Mouse (Mus musculus) CD4-positive helper T cell, adult 2 months (primary cell): ENCODE results near the gene Hdac7.
"Not testable (repeated sequence)": the region's sequence is repeated elsewhere in the genome, so short reads cannot be mapped to it uniquely, and the experiment has no call there.

Experiments used
- DNase-seq: peaks from one replicate; pipeline ENCODE4 v3.0.0-alpha.2; 2012; ENCODE audit warnings: low read depth, missing footprints, low spot score

The Hdac7 gene

DNA sequence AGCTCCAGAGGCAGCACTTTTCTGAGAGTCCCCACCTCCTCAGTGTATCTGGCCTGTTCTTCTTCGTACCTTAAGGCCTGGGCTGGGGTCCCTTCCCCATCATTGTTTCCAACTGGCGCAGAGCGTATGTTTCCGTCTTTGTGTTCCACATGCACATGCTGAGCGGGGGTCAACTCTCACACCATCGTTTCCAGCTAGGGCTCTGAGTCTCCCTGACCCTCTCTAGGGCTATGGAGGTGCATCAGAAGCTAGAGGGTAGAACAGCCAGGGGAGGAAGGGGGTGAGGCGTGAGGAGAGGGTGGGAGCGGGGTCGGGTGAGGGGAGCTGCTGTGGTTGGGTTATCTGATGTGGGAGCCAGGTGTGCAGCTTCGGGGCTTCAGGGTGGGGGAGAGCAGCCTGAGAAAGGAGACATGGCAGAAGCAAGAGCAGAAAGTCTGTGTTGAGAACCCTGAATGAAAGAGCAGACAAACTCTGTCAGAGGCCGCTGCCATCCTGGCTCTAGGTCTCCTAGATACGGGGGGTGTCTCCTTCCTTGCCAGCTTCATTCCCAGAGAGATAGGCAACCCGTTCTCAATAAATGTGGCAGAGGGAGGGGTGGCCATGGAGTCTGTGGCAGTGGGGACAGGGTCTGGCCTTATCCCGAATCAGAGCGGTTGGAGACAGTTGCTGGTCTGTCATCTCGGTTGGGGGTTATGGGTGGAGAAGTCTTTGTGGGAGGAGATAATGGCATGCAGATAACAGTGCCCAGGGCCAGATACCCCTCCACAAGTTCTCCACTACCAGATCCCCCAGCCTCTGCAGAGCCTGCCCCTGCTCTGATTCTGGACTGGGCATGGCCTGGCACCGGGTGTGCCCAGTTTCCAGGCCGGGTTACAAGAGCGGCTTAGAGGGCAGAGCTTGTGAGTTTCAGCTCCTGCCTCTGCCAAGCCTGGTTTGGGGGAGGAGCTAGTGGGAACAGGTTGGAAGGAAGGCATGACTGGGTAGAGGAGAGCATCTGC lies at the start of gene Hdac7:
Hdac7 (minus strand) TSS at position 466 of the 998 bp plus-strand sequence.
- DNase-seq = no peak

DNA sequence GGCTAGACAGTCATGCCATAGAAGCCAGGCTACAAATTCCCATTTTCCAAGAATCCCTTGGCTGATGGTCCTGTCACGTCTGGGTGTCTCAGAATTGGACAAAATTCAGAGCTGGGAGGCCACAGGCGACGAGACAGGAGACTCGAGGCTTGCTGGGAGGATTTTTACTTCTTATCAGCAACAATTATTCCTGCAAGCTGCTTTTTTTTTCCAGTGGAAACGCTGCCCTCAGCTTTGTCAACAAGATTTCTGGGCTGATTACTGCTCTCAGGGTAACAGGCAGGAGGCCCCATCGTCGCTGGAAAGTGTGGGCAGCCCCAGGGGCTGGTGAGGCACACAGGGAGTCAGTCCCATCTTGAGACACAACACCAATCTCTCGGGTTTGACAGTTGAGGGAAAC lies 48.2 kb upstream of the Hdac7 start:
- peak; percentile 54 for DNase-seq

DNA sequence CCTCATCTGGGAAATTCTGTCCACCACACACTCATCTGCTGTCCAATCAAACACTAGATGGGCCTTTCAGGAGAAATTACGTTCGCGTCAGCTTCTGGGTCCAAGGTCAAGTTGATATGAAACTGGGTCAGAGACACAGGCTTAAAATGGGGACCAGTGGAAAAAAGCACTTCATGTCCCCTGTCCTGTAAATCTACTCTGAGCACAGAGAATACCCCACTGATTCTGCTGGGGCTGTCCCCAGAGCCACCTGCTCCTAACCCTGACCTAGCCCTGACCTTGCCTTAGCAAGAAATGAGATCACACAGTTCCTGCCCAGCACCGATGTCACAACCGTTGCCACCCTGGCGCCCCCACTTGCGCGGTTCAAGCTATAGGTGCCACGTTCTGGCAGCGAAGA lies 46.1 kb upstream of the Hdac7 start:
- DNase-seq = no peak

DNA sequence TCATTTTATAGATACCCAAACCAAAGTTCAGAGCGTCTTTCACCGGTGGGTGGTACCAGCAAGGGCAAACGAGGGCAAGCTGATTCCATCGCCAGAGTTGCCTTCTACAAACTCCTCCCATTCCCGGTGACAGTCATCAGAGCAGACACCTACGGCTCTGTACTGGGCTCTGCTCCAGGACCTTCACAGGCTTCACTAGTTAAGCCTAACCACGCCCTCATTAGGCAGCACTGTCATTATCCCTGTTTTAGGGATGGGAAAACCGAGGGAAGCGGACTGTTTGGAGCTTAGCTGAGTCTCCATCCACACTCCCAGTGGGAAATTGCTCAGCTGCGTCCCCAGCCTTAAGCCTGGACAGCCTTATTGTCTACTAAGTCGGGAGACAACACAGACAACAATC lies 45.7 kb upstream of the Hdac7 start:
- no peak for DNase-seq

DNA sequence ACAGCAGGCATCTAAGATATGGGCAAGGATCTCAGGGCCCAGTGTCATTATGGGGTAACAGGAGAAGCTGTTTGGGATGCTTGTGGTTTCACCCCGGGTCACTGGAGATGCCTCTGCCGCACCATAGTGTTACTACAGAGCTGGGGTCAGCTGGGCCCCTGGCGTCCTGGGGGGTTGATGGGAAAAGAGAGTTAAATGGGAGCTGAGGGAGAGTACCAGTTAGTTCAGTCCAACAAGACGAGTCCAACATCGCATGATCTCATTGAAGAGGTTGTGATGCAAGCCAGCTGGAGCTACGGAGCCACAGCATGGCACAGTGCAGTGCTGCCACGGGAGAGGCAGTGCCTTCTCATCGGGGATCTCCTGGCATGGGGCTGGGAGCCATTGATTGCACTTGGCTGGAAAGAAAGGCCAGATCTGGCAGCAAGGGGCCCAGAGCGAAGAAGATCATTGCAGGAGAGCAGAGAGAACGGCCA lies 43.3 kb upstream of the Hdac7 start:
- no peak for DNase-seq

DNA sequence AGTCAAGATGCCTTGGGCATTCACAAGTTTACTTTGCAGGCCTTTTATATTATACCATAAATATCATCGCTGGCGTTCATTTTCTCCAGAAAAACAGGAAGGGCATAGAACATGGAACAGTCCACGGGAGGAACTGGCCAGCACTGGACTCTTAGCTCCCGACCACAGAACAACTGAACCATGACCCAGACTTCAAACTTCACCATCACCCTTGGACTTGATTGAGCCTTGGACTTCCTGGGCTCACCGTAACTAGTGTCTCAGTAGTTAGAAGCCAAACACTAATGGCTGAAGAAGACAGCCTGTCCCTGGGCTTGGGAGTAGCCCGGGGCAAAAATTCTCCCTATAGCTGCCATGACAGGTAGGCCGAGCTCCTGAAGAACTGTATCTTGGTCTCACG lies 37.1 kb upstream of the Hdac7 start:
- no peak for DNase-seq

DNA sequence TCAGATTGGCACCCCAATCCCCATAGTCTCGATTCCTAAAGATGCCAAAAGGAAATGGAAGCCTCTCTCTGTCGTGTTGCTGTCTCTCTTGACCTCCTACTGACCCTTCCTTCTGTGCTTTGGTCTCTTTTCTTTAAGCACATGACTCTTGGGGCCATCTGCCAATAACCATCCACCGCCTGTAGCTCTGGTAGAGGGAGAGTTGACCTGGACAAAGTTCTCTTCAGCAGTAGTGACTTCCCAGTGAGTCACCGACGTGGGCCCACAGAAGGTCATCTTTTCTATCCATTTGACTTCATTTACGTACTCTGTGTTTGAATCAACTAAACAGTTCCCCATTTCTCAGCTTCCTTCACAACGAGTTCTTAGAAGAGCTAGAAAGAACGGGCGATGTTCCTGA lies 36.1 kb upstream of the Hdac7 start:
- DNase-seq = no peak

DNA sequence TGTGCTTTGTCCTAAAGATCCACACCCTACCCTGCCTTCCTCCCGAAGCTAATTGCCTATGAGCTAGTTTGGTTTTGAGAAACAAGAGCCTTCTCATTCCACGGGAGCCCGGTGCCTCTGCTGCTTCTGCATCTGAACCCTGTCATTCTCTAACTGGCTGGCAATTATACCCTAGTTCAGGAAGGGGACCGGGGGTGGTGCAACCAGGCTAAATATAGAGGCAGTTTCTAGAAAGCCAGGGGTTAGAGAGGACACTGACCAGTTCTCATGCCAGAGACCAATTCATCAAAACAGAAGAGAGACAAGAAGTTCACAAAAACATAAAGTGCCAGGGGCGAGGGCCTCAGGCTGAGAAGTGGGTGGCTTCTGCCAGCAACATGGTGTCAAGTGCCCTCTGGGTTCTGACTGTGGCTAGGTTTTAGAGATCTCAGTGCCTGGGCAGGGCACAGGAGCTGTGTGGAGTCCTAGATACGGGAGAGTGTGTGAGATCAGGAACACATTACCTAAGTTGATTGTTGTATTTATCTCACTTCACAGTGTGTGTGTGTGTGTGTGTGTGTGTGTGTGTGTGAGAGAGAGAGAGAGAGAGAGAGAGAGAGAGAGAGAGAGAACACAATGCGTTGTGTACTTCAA lies 34.5 kb upstream of the Hdac7 start:
- DNase-seq = no peak

DNA sequence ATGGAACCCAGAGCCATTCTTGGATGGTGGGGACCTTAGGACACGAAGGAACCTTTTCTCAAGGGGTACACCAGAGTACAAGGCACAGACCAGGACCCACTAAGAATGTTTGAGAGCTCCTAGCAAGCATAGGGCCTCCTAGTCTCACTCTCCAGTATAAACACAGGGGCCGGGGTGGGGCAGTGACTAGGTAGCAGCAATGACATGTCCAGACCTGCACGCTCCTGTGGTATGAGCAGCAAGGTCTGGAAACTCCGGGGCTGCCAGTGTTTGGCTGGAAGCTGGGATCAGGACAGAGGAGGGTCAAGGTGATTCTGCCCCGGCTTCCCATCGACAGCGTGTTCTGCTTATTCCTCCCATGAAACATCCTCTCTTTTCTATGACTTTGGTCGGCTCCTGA lies 31.5 kb upstream of the Hdac7 start:
- no peak for DNase-seq

DNA sequence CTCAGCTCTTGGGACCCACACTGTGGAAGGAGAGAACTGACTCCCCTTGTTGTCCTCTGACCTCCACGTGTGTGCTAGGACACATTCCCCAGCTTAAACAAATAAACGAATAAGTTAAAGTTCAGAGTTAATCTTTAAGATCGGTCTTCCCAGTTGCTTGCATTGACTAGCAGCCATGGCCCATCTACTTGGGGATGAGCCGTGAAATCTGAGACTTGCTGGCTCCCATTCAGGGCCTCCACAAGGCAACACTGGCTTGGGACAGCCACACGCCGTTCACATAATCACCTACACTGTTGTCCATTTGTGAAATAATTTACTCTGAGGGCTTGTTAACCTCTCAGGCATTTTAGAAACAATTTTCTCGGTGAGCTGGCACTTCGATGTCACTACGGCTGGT lies 29.4 kb upstream of the Hdac7 start:
- no peak for DNase-seq

DNA sequence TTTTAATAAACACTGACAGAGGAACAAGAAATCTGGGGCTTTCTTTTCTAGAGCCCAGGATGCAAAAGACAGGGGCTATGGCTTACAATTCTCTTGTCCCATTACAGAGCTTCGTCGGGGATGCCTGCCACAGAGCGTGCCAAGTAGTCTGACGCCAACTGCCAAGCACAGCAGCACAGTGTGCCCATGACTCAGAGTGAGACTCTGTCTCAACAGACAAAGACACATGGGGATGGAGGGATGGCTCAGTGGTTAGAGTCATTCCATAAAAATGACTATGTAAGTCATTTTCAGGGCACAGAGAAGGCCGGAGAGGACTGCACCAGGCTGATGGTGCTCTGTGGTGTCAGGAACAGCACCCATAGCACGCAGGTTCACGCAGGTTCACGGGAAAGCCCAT lies 27.9 kb upstream of the Hdac7 start:
- no peak for DNase-seq

DNA sequence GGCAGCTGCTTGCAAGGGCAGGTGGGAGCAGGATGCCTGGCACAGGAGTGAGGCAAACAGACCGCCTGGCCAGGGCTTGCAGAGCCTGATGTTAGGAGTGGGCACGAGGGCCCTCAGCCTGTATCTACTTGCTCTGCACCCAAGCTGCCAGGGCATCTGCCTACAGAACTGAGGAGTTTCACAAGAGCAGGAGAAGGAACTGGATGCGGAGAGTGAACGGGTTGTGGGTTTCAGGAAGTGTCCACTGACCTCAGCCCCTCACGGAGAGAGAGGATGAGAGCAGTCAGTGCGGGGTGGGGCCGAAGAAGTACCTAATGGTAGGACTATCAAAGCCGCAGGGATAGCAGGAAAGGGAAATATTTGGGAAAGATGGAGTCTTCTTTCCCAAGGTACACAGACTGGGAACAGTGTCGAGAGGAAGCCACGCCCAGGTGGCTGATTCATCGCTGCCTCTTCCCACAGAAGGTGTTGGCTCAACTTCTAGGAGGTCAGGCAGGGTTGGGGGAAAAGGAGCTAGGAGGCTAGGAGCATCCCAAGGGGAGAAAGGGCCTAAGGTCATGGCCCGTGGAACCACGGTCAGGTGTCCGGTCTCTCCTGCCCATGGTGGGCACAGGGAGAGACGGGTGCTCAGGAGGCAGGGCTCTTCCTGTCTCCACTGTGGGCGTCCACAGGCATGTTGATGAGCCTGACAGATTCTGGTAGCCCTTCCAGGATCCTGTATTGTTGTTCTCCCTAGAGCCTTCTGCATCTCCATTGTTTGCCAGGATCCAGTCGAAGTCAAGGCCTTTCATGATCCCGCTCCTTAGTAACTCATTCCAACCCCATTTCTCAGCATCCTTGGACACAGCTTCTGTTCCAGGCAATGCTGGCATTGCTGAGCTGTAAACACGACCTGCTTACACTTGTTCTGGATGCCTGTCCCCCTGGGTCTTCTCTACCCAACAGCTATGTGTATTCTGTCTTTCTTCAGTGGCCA lies 27.0 kb upstream of the Hdac7 start:
- no peak for DNase-seq

DNA sequence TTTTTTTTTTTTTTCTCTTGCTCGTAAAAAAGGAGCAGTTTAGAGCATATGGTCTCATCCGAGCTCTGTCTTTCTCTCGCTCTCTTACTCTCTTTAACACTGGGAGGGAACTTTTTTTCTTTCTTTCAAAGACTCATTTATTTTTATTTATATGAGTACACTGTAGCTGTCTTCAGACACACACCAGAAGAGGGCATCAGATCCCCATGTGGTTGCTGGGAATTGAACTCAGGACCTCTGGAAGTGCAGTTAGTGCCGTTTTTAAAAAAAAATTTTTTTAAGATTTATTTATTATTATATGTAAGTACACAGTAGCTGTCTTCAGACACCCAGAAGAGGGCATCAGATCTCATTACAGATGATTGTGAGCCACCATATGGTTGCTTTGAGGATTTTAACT lies 25.8 kb upstream of the Hdac7 start:
- DNase-seq = not testable (repeated sequence)

DNA sequence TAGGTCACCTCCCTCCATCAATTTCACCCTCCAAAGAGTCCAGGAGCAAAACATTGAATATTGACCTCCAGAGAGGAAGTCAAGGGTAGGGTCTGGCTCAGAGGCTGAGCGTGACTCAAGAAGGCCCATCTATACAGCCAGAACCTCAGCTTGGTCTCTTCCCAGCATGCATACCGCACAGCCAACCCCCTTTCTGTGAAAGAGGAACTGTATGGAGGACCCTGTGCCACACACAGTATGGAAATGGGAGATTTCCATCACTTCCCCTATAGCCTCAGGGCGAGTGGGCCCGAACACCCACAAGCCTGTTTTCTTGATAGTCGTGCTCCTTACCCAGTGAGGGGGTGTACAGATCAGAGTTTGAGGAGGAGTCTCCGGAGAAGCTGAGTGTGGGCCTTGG lies 24.7 kb upstream of the Hdac7 start:
- no peak for DNase-seq

DNA sequence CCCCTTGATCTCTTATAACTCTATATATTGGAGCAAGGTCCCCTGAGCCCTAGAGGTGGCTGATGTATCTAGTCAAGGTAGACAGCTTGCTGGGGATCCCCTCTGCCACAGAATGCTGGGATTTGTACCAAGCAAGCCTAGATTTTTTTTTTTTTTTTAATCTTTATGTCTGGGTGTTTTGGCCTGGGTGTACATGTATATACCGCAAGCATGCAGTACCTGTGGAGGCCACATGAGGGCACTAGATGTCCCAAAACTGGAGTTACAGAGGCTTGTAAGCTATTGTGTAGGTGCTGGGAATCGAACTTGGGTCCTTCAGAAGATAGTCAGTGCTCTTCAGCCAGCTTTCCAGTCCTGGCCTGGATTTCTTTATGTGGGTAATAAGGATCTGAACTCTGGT lies 21.7 kb upstream of the Hdac7 start:
- no peak for DNase-seq

DNA sequence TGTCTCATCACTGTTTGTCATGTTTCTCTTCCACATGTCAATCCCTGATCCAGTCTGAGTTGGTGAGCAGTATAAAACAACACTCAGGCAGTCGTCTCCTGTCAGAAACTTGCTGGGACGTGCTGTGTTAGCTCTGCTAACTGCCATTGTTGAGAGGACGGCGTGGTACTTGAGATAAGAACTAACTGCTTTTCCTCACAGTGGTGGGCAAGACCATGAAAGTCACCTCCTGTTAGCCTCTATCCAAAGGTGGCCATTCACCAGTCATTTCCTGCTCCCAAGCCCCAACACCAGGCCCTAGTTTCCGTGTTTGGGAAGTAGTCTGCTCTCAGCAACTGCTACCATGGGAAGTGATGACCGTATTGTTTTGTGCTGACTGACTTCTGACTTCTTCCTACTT lies 20.9 kb upstream of the Hdac7 start:
- no peak for DNase-seq

DNA sequence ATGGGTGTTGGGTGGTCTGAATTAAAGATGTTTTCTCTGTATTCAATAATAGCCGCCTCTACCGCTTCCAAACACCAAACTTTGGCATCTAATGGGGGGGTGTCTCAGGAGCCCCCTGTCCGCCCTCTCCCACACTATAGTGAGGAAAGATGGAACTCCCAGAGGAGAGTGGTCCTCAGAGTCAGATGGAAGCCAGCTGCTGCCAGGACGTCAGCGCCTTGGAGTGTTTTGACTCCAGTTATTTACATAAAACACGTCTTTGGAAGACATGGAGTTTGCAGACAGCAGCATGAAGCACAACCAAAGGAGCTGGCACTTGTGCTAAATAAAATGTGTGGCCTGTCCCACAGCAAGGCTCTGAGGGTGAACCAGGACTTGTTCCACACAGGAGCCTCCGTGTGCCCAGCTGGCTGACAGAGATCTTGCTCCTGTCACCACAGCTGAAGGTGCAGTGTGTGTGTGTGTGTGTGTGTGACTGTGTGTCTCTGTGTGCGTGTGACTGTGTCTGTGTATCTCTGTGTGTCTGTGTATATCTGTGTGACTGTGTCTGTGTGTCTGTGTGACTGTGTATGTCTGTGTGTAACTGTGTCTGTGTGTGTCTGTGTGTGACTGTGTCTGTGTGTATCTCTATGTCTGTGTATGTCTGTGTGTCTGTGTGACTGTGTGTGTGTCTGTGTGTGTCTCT lies 20.2 kb upstream of the Hdac7 start:
- DNase-seq = no peak

DNA sequence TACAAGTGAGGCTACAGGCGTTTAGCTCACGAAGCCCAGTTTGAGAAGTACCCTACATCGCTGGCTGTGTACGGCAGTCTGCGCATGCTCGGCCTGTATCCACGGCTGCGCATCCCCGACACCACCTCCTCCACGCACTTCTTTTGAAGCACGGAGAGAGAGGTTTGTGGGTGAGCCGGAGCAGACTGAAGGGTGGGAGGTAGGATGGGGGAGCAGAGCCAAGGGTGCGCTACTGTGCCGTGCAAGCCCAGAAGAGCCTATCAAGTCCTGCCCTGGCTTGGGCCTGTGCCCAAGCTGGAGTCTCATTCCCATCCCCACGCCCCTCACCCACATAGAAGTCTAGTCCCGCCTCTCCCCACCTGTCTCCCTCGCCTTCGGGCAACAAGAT lies 19.2 kb upstream of the Hdac7 start:
- no peak for DNase-seq

DNA sequence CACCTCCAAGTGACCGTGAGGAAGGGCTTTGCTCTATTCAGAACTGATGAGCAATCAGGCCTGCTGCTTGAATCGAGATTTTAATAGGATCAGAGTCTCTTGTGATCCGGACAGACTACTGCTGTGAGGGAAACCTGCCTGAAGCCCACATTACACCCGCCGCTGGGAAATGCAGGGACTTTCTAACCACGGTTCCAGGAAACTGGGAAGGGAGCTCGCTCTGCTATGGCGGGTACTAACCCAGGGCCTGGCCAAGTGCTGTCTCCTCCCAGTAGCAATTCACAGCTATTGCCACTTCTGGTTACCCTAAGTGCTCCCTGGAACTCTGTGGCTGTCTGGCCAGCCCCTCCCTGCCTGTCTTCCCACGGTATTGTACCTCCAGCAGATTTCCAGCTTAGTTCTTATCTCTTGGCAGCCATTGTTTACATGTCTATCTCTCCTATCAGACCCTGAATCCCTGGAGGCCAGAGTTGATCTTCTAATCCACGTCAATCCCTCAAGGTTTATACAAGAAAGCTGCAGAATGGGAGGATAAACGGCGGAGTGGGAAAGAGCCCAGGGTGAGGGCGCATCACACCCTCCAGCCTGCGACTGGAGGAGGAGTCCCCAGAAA lies 18.7 kb upstream of the Hdac7 start:
- no peak for DNase-seq

DNA sequence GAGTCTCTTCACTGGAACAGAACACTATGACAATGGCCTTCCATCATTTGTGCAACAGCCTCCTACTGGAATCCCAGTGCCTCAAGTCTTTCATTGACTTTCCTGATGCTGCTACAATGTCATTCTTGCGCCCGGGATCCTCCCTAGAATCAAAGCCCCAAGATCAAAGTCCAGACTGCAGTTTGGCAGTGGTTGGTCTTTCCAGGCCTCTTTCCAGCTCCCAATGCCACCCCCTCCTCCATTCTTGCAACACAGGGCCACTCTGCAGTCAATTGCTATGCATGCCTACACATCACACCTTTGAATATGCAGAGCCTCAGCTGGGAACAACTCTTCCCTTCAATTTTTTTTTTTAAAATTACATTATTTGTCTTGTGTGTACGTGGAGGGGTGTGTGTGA lies 16.1 kb upstream of the Hdac7 start:
- DNase-seq = no peak

DNA sequence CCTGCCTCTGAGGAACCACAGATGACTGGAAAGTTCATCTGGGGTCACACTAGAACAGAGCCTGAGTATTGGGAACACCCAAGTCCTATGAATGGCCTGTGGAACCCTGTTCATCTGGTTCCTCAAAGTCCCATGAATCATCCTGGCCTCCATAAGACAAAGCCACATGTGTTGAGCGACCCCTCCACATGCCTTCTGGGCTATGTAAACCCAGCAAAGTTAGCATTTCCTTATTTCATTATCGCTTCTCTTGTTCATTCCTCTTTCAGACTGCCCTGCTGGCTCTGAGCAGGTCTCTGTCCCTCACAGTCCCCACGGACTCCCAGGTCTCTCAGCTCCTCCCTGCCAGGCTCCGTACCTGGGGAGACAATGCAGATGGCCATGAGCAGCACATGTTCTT lies 14.1 kb upstream of the Hdac7 start:
- no peak for DNase-seq
